Mouse (Mus musculus) urinary bladder, adult 18-20 months (tissue): ENCODE data around the gene Wbp2nl.

Experiments used
- DNase-seq, 2 experiments: peaks; one replicate each; pipeline ENCODE4 v3.0.0; 2022; ENCODE audit warnings: low spot score in 2 of 2, mixed read lengths in 2 of 2

The Wbp2nl gene

GRCm38 (mm10) chr15:82298764-82299561, at the start of gene Wbp2nl:
TSS of gene Wbp2nl (plus strand) at chr15:82298954.
- no peak for DNase-seq

- DNase-seq, result no peak
Observed at GRCm38 (mm10) chr15:82251579-82251978, 47.2 kb upstream of the Wbp2nl start.

- DNase-seq, result no peak
Observed at GRCm38 (mm10) chr15:82252097-82252496, 46.7 kb upstream of the Wbp2nl start, which contains the start of gene 1500009C09Rik. TSS of gene 1500009C09Rik (plus strand) at chr15:82252397.

GRCm38 (mm10) chr15:82255248-82255647, 43.5 kb upstream of the Wbp2nl start:
- no peak for DNase-seq

- no peak for DNase-seq
Observed at GRCm38 (mm10) chr15:82255944-82256383, 42.8 kb upstream of the Wbp2nl start.

GRCm38 (mm10) chr15:82259510-82259909, 39.2 kb upstream of the Wbp2nl start:
- DNase-seq, result no peak

GRCm38 (mm10) chr15:82266356-82266755, 32.4 kb upstream of the Wbp2nl start:
- peak; percentile 13 to 51 for DNase-seq

GRCm38 (mm10) chr15:82268185-82268584, 30.6 kb upstream of the Wbp2nl start:
- DNase-seq, result no peak

DNA sequence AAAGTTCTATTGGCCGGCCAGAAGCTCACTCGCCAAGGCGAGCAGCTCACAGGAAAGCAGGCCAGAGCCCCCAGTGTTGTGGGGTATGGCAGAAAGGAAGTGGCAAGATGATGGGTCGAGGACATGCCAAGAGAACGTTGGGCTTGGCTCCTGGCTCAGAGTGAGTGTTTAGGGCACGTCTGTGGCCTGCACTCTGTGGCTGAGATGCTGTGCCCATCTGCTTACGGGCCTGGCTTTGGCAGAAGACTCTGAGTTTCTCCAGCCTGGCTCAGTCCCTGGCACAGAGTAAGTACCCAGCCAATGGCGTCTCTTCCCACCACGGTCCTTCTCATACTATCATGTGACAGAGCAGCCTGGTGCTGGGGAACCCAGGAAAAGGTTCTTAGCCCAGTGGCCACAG, 30.0 kb upstream of the Wbp2nl start:
- DNase-seq, result no peak

- peak; percentile 12 to 58 for DNase-seq
Observed at GRCm38 (mm10) chr15:82271201-82271600, 27.6 kb upstream of the Wbp2nl start.

GRCm38 (mm10) chr15:82272295-82272694, 26.5 kb upstream of the Wbp2nl start:
- DNase-seq, result no peak

DNA sequence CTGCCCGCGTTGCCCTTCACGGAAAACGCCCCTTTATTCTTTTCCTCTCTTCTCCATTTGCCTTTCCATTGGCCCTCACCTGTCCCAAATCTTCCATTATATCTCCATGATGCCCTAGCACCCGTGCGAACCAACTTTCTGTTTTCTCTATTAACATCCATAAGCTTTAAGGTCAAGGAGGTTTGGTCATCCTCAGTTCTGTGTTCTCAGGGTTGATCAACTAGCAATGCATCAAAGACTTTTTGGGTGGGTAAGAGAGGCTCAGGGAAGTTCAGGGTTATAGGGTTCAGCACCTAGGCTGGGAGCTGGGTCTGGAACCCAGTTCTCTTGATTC, 24.2 kb upstream of the Wbp2nl start, which contains the start of gene Sept3:
Gene Sept3, plus strand, starts transcription at position 301 of the 334 bp plus-strand sequence.
- DNase-seq, result no peak

DNA sequence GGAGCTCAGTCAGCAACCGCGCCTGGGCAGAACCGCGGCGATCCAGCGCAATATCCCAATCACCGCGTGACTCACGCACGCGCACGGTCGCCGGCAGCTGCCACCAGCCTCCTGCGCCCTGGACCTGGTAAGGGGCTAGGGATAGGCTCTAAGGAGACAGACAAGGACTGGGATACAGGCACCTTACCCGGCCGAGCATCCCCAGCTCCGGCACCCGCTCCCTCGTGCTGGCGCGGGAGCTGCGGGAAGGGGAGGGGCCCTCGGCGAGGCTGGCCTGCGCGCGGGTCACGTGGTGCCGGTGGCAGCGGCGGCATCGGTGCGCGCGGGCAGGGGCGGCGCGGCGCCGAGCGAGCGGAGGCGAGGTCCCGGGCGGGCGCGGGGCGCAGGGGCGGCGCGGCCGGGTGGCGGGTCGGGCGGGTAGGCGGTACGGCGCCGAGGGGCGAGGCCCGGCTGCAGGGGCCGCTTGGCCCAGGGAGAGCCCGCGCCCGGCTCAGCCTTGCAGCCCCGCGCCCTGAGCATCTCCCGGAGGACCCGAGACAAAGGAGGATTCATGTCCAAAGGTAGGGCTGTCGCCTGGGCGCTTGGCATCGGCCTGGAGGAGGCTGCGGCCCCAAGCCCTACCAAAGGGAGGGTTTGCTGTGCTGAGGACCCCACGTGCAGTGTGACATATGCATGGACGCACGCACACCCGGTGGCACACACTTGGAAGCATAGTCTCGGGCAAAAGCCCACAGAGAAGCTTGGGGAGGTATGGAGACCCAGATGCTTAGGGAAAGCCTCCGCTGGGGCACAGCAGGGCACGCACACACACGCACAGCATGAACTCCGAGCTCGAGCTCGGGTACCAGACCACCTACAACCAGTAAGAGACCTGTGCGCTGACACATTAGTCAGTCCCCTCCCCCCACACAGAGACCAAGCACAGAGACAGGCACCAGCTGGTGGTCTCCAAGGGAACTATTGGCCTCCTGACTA, 23.5 kb upstream of the Wbp2nl start:
- peak in 1 of 2 experiments; percentile 17 for DNase-seq

- DNase-seq, result no peak
Observed at GRCm38 (mm10) chr15:82277591-82277990, 21.2 kb upstream of the Wbp2nl start.

- DNase-seq, result no peak
Observed at GRCm38 (mm10) chr15:82280638-82281037, 18.1 kb upstream of the Wbp2nl start.

DNA sequence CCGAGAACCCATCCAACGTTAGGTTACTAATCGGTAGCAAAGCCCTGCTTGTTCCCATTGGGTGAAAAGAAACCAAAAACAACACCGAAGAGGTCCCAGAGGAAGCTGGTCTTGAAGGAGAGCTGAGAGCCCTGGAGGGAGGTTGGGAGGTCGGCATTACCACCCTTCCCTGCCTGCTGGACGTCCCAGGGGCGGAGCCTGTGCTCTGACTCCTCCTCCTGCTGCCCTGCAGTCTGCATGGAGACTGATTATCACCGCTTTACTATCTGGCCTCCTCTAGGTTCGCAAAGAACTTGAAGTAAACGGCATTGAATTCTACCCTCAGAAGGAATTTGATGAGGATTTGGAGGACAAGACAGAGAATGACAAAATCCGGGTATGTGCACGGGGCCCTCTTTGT, 12.6 kb upstream of the Wbp2nl start:
- DNase-seq, result no peak

- no peak for DNase-seq
Observed at GRCm38 (mm10) chr15:82290252-82290651, 8.5 kb upstream of the Wbp2nl start.

- no peak for DNase-seq
Observed at GRCm38 (mm10) chr15:82292851-82293250, 5.9 kb upstream of the Wbp2nl start.

- DNase-seq, result no peak
Observed at GRCm38 (mm10) chr15:82293271-82293711, 5.5 kb upstream of the Wbp2nl start.

- no peak for DNase-seq
Observed at GRCm38 (mm10) chr15:82294059-82294458, 4.7 kb upstream of the Wbp2nl start.

- DNase-seq, result no peak
Observed at GRCm38 (mm10) chr15:82307107-82307506, 8.4 kb downstream of the Wbp2nl start.

- no peak for DNase-seq
Observed at GRCm38 (mm10) chr15:82308416-82308815, 9.7 kb downstream of the Wbp2nl start.
